Mouse (Mus musculus) midbrain, embryonic 15.5 days (tissue): ENCODE measurements around the gene Cep112. TPM values are rescaled to one million over a fixed set of nuclear protein-coding genes. Genes with fewer than 3 reads are reported as not detected.

Experiments
- ATAC-seq: fragments of 200-750 bp; cut with Nextera tagmentation; replicated peaks from 2 replicates; pipeline ENCODE4 v1.8.0; 2017; ENCODE audit warnings: moderate TSS enrichment
- H3K27ac ChIP-seq: fragments of 300-500 bp; sonication (generic); 2 replicates; pipeline ENCODE4 v1.5.1; 2015; ENCODE audit warnings: mild to moderate bottlenecking, inconsistent platforms
- H3K27me3 ChIP-seq: fragments of 300-500 bp; sonication (generic); replicated peaks from 2 replicates; pipeline ENCODE4 v1.6.1; 2015; ENCODE audit warnings: inconsistent platforms
- H3K36me3 ChIP-seq: fragments of 300-500 bp; sonication (generic); replicated peaks from 2 replicates; pipeline ENCODE4 v1.6.1; 2015; ENCODE audit warnings: inconsistent platforms
- H3K4me1 ChIP-seq: fragments of 300-500 bp; sonication (generic); 2 replicates; pipeline ENCODE4 v1.6.1; 2015; ENCODE audit warnings: inconsistent platforms
- H3K4me2 ChIP-seq: fragments of 300-500 bp; sonication (generic); 2 replicates; pipeline ENCODE4 v1.6.1; 2015; ENCODE audit warnings: inconsistent platforms, mild to moderate bottlenecking, moderate library complexity
- H3K4me3 ChIP-seq: fragments of 300-500 bp; sonication (generic); 2 replicates; pipeline ENCODE4 v1.5.1; 2015; ENCODE audit warnings: mild to moderate bottlenecking, inconsistent platforms
- H3K9ac ChIP-seq: fragments of 300-500 bp; sonication (generic); 2 replicates; pipeline ENCODE4 v1.6.1; 2015; ENCODE audit warnings: mild to moderate bottlenecking, inconsistent platforms
- H3K9me3 ChIP-seq: fragments of 300-500 bp; sonication (generic); 2 replicates; pipeline ENCODE4 v1.6.1; 2016; ENCODE audit warnings: inconsistent platforms
- WGBS: fragments of 180-500 bp; shearing (Covaris S2); methylation state at CpG from one replicate; pipeline ENCODE4 v1.1.7; 2015; ENCODE audit warnings: mixed read lengths; 5-methylcytosine and 5-hydroxymethylcytosine counted together
- polyA plus RNA-seq: library from polyadenylated mRNA; unstranded; fragments of >200 nt; fragmentation: Nextera tagmentation; extraction: Ambion mirVana; gene quantifications from 2 replicates; pipeline ENCODE4 v1.2.1, GENCODE M21; 2015

Cep112 gene
- polyA plus RNA-seq, 1 experiment from 2014 or later: 29.7 TPM

DNA sequence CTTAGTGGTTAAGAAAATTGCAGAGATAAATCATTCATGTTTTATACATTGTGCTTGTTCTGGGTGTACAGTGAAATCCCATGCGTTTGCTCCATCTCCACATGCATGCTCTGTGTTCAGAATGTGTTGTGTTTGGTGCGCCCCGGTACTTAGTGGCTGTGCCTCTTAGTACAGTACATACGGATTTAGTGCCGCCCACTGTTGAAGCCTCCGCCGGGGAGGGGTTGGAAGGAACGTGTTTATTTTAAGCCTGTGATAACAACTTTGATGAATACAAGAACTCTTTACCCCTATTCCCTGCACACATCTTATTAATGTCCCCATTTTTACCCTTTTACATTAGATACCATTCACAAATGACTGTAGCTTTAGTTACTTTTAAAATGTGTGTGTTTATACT lies 39.1 kb downstream of the Cep112 start:
- Histone ChIP-seq H3K36me3 (no peaks in the 10 kb centered on the region), H3K27me3 (no peaks in the 10 kb centered on the region), H3K9me3 (no peaks in the 10 kb centered on the region), H3K4me1 (no peaks in the 10 kb centered on the region), H3K9ac (no peak overlapping the region), H3K4me3 (no peak overlapping the region), H3K4me2 (no peak overlapping the region), H3K27ac (no peak overlapping the region)
- 82% methylated on average over 8 of the region's 8 CpGs for WGBS
- ATAC-seq: no peak

DNA sequence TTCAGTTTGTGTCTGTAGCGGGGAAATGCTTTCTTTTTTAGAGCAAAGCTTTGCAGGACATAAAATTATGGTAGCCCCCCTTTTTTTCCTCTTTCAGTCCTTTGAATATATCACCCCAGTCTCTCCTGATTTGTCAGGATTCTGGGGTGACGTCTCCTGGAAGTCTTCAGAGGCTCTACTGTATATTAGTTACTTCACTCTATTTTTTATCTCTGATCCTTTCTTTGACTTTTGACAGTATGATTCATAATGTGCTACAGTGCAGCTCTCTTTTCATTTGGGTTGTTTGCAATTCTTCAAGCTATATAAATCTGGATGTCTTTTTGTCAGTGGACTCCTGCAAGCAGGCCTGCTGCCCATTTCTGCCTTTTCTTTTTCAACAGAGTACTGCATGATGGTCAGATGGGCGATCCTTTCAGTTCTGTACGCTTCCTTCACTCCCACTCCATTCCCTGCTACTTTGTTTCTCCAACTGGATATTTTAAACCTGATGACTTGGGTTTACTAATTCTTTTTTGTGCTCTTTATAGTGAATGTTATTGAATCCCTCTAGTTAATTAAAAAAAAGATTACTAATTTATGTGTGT lies 39.8 kb downstream of the Cep112 start:
- 80% methylated on average over 4 of the region's 4 CpGs for WGBS
- Histone ChIP-seq H3K36me3 (no peaks in the 10 kb centered on the region), H3K27me3 (no peaks in the 10 kb centered on the region), H3K4me3 (no peak overlapping the region), H3K9me3 (no peaks in the 10 kb centered on the region), H3K9ac (no peak overlapping the region), H3K27ac (no peak overlapping the region), H3K4me1 (no peaks in the 10 kb centered on the region), H3K4me2 (no peak overlapping the region)
- no peak for ATAC-seq

DNA sequence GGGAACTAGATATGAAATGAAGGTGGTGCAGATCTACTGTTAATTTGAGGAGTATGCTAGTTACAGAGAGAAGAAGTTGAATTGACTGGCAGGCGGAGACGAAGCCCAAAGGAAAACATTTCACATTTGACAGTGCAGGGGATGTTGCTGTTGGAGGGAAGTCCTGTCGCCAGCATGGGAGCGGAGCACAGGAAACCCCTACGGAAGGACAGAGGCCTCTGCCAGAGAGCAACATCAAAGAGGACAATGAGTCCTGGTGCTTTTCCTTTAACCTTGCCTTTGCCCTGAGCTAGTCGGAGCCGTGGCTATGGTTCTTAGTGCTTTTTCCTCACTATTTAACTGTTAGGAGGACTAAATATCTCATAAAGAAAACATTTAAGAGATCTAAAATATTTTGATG lies 50.7 kb downstream of the Cep112 start:
- no peaks in the 10 kb centered on the region for H3K36me3 ChIP-seq
- H3K27ac ChIP-seq: no peak overlapping the region
- H3K4me2 ChIP-seq: no peak overlapping the region
- H3K9me3 ChIP-seq: no peaks in the 10 kb centered on the region
- ATAC-seq: no peak
- H3K4me1 ChIP-seq: no peaks in the 10 kb centered on the region
- no peak overlapping the region for H3K4me3 ChIP-seq
- H3K9ac ChIP-seq: no peak overlapping the region
- WGBS: 76% methylated on average over 7 of the region's 7 CpGs
- no peaks in the 10 kb centered on the region for H3K27me3 ChIP-seq

DNA sequence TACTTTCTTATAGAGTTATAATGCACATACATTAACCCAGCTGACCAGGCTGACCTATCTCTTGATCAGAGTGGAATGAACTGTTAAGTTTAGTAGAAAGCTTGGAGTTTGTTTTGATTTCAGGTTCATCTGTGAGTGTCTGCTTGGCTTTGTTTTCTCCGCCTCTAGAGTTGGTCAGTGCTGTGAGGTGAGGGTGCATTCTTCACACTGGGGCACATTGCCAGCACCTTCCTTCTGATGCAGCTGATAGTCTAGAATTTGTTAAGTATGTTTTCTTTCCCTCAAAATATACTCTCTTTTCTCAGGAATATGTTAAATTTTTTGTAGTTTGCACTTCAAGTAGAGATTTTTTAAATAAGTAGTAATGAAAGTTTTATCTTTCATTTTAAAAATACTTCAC lies 51.2 kb downstream of the Cep112 start:
- ATAC-seq: no peak
- no peaks in the 10 kb centered on the region for H3K27me3 ChIP-seq
- H3K27ac ChIP-seq: no peak overlapping the region
- H3K9ac ChIP-seq: no peak overlapping the region
- H3K4me3 ChIP-seq: no peak overlapping the region
- no peaks in the 10 kb centered on the region for H3K36me3 ChIP-seq
- 79% methylated on average over 1 of the region's 1 CpGs for WGBS
- H3K4me2 ChIP-seq: no peak overlapping the region
- no peaks in the 10 kb centered on the region for H3K4me1 ChIP-seq
- no peaks in the 10 kb centered on the region for H3K9me3 ChIP-seq

DNA sequence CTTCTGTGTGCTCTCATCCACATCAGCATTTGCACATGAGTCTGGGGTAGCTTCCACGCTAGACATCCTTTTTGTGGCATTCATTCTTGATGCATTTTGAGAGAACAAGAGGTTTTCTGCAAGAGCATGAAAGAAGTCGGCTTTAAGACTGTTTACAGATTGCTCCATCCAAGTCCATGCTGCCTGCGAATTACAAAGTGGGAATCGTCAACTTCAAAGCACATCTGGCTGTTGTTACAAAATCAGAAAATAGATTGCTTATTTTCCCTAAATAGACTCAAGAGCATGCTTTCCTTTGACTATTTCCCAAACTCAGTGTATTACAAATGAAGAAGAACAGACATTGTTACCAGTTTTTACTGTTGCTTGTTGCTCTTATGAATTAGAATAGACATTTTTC lies 59.0 kb downstream of the Cep112 start:
- ATAC-seq: no peak
- Histone ChIP-seq H3K4me1 (no peaks in the 10 kb centered on the region), H3K36me3 (no peaks in the 10 kb centered on the region), H3K27me3 (no peaks in the 10 kb centered on the region), H3K27ac (no peak overlapping the region), H3K4me3 (no peak overlapping the region), H3K9ac (no peak overlapping the region), H3K9me3 (no peaks in the 10 kb centered on the region), H3K4me2 (no peak overlapping the region)
- 53% methylated on average over 4 of the region's 4 CpGs for WGBS

DNA sequence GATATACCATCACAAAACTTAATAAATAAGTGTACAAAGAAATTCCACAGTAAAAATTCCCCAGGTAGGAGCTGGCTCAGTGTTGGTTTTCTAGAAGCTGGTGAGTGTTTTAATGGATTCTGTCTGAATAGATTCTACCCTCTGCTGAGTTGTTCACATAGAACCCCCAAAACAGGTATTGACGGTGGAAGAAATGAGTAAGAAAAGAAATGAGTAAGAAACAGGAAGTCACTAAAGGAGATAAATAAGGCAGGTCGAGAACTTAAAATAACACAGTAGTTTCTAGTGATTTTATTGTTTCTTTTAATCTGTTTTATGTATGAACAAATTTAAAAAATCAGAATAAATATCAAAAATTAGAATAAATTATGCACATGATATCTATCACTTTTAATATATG lies 63.3 kb downstream of the Cep112 start:
- WGBS: 85% methylated on average over 2 of the region's 2 CpGs
- Histone ChIP-seq H3K9me3 (no peaks in the 10 kb centered on the region), H3K4me2 (no peak overlapping the region), H3K9ac (no peak overlapping the region), H3K27ac (no peak overlapping the region), H3K27me3 (no peaks in the 10 kb centered on the region), H3K4me3 (no peak overlapping the region), H3K4me1 (no peaks in the 10 kb centered on the region), H3K36me3 (no peaks in the 10 kb centered on the region)
- ATAC-seq: no peak

DNA sequence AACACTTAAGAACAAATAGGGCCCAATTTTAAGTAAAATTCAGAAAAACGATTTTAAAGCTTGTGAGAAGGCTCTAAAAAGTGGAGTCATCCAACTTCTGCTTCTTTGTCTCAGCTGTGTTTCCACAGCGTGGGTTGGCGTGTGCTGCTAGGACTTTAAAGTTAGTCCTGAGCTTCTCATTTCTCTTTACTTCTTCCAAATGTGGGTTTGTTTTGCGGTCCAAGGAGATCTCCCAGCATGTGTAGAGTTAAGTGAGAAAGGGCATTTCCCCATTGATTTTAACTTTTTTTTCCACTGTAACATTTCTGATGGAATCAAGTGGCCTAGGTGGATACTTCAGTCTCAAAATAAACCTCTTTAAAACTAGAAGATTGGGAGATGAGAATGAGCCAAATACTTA lies 64.9 kb downstream of the Cep112 start:
- 98% methylated on average over 4 of the region's 4 CpGs for WGBS
- Histone ChIP-seq H3K9ac (no peak overlapping the region), H3K36me3 (no peaks in the 10 kb centered on the region), H3K4me3 (no peak overlapping the region), H3K27ac (no peak overlapping the region), H3K9me3 (no peaks in the 10 kb centered on the region), H3K27me3 (no peaks in the 10 kb centered on the region), H3K4me2 (no peak overlapping the region), H3K4me1 (no peaks in the 10 kb centered on the region)
- ATAC-seq: no peak

DNA sequence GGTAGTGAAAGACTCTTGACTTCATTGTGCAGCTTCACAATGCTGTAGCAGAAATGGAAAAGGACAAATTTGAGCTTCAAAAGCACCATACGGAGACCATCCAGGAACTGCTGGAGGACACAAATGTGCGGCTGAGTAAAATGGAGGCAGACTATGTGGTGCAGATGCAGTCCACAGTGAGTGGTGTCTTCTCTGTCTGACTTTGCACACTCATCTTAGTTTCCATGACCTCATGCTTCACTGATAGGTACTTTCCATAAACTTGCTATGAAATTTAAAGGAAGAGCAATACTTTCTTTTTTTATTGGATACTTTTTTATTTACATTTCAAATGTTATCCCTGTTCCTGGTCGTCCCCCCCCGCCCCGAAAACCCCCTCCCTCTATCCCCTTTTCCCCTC lies 83.2 kb downstream of the Cep112 start:
- no peaks in the 10 kb centered on the region for H3K4me1 ChIP-seq
- no peak for ATAC-seq
- no peak overlapping the region for H3K27ac ChIP-seq
- WGBS: 89% methylated on average over 5 of the region's 5 CpGs
- no peaks in the 10 kb centered on the region for H3K27me3 ChIP-seq
- no peak overlapping the region for H3K4me3 ChIP-seq
- H3K9ac ChIP-seq: no peak overlapping the region
- no peaks in the 10 kb centered on the region for H3K9me3 ChIP-seq
- H3K4me2 ChIP-seq: no peak overlapping the region
- no peaks in the 10 kb centered on the region for H3K36me3 ChIP-seq

DNA sequence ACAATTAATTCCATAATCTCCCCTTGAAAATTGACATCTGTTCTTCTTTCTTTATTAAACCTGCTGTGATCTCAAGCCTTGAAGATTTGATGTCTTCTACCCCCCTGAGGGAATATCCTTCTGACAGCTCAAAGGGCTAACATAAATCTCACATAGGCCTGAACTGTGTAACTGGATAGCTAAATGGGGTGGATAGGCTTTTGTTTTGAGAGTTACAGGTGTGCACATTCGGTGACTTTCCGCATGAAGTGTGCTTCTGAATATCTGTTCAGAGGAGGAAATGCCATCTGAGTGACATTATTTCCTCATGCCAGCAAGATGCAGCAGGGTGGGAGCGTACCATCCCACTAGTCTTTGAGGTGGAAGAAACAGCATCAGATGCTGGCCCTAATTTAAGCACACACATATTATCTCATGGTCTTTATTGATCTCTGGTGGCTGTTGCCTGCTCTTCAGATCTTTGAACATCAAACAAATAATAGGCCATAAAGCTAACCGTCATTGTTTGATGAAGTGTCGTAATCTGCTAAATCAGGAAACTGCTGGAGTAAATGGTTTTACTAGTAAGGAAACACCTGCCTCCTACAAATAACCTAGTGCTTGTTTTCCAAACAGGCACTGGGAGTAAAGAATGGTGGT lies 102.9 kb downstream of the Cep112 start:
- H3K27ac ChIP-seq: no peak overlapping the region
- no peaks in the 10 kb centered on the region for H3K36me3 ChIP-seq
- no peak for ATAC-seq
- WGBS: 63% methylated on average over 5 of the region's 5 CpGs
- H3K9me3 ChIP-seq: no peaks in the 10 kb centered on the region
- H3K4me1 ChIP-seq: no peaks in the 10 kb centered on the region
- no peaks in the 10 kb centered on the region for H3K27me3 ChIP-seq
- H3K4me3 ChIP-seq: no peak overlapping the region
- H3K9ac ChIP-seq: no peak overlapping the region
- no peak overlapping the region for H3K4me2 ChIP-seq

DNA sequence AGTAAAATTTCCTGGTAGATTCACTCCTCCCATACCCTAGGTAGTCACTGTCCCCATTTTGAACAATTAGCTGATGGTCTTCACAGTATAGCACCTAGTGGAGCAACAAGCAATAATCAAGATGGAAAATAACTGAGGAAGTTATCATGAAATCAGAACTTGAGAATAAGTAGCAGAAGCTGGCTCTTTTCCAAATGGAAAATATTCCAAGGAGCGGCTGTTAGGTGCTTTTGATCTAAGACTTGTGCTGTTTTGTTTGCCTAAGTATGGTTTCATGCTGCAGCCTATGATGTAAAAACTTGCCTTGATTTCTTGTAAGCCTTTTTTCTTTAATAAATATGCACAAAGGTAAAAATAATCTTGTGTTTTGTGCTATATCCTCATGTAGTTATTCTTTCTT lies 107.9 kb downstream of the Cep112 start:
- no peak for ATAC-seq
- WGBS: 86% methylated on average over 1 of the region's 1 CpGs
- Histone ChIP-seq H3K9me3 (no peaks in the 10 kb centered on the region), H3K27ac (no peak overlapping the region), H3K36me3 (no peaks in the 10 kb centered on the region), H3K4me2 (no peak overlapping the region), H3K4me1 (no peaks in the 10 kb centered on the region), H3K27me3 (no peaks in the 10 kb centered on the region), H3K9ac (no peak overlapping the region), H3K4me3 (no peak overlapping the region)

DNA sequence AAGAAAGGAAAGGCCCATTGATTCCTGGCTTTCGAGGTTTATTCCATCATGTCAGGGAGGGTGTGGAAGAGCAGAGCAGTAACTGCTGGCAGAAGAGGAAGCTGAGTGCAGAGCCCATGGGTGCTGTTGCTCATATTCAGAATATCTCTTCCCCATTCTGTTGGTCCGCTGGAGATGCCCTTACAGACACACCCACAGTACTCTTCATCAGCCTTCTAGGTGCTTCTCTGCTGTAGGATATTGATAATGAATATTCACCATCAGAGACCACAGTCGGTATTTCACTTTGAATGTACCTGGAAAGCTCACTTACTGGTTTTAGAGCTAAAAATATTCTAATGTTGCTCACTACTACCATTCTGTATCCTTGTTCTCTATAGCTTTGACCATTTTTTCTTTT lies 109.0 kb downstream of the Cep112 start:
- no peak for ATAC-seq
- Histone ChIP-seq H3K9ac (no peak overlapping the region), H3K27ac (no peak overlapping the region), H3K4me1 (no peaks in the 10 kb centered on the region), H3K4me3 (no peak overlapping the region), H3K9me3 (no peaks in the 10 kb centered on the region), H3K4me2 (no peak overlapping the region), H3K36me3 (no peaks in the 10 kb centered on the region), H3K27me3 (no peaks in the 10 kb centered on the region)
- WGBS: 95% methylated on average over 3 of the region's 3 CpGs

DNA sequence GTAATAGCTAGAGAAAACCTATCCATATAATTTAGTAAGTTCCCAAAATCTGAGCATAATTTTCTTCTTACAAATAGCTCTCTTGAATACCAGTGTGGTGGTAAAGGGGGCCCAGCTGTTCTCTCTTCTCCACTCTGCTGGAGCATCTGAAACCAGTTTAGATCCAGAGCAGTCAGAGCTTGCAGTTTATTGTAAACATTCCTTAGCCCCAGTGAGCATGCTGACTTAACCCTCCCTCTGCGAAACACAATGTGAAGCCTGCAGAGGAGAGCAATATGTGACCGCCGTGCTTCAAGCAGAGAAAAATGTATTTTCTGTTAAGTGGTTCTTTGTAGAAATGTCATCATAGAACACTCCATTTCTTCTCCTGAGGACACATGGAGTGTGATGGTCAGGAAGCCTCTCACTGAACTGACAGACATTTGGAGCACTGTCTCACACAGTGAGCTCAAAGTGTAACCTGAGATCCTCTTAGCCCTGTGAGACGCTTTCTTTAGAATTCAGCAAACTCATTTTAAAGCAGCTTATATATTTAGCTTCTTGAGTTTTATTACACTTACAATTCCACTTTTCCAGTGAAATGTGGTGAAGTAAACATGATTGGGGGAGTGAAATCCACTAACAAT lies 128.1 kb downstream of the Cep112 start:
- H3K9me3 ChIP-seq: no peaks in the 10 kb centered on the region
- H3K4me3 ChIP-seq: no peak overlapping the region
- no peak overlapping the region for H3K9ac ChIP-seq
- no peaks in the 10 kb centered on the region for H3K27me3 ChIP-seq
- H3K4me2 ChIP-seq: no peak overlapping the region
- no peak overlapping the region for H3K27ac ChIP-seq
- H3K4me1 ChIP-seq: 0 out of 2 replicates have a peak, but pooled peaks cover 3% of the 10 kb centered on the region
- 15% methylated on average over 4 of the region's 4 CpGs for WGBS
- ATAC-seq: no peak
- no peaks in the 10 kb centered on the region for H3K36me3 ChIP-seq

DNA sequence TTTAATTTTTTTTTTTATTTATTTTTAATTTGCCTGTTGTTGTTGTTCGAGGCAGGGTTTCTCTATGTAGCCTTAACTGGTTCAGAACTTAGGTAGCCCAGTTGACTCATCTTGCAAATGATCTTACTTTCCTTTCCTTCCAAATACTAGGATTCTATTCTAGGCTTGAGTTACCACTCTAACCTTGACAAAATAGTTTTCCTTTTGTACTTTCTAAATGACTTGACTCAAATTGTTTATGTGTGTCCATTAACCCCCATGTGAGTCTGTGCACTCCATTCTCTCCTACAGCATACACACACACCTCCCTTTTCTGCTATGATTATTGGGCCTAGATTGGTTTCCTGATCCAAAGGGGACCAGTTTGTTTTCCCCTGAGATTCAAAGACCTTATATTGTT lies 128.9 kb downstream of the Cep112 start:
- 87% methylated on average over 1 of the region's 1 CpGs for WGBS

More for the DNA sequence above, 128.9 kb downstream of the Cep112 start:
- Histone ChIP-seq H3K36me3 (no peaks in the 10 kb centered on the region), H3K27me3 (no peaks in the 10 kb centered on the region), H3K9me3 (no peaks in the 10 kb centered on the region), H3K27ac (no peak overlapping the region), H3K9ac (no peak overlapping the region), H3K4me3 (no peak overlapping the region), H3K4me2 (no peak overlapping the region), H3K4me1 (0 out of 2 replicates have a peak, but pooled peaks cover 3% of the 10 kb centered on the region)
- no peak for ATAC-seq
